Mouse (Mus musculus) forebrain, embryonic 10.5 days (tissue): Measurements from ENCODE around the gene Ddx39. TPM values are rescaled to one million over a fixed set of nuclear protein-coding genes. Genes with fewer than 3 reads are reported as not detected.
A peak's percentile ranks its signal among the peaks of the same experiment; 100 is the strongest.

ENCODE experiments used
- DNase-seq: peaks from one replicate; pipeline ENCODE4 v3.0.0-alpha.2; 2017; ENCODE audit warnings: low spot score; ENCODE audit errors: extremely low spot score
- H3K27ac ChIP-seq: fragments of 300-500 bp; sonication (generic); 2 replicates; pipeline ENCODE4 v1.5.1; 2016; ENCODE audit warnings: mild to moderate bottlenecking
- H3K27me3 ChIP-seq: fragments of 300-500 bp; sonication (generic); 2 replicates; pipeline ENCODE4 v1.6.1; 2016; ENCODE audit warnings: mild to moderate bottlenecking; ENCODE audit not compliant: poor library complexity, severe bottlenecking
- H3K36me3 ChIP-seq: fragments of 300-500 bp; sonication (generic); replicated peaks from 2 replicates; pipeline ENCODE4 v1.6.1; 2016; ENCODE audit warnings: mild to moderate bottlenecking, moderate library complexity
- H3K4me1 ChIP-seq: fragments of 300-500 bp; sonication (generic); 2 replicates; pipeline ENCODE4 v1.6.1; 2016
- H3K4me3 ChIP-seq: fragments of 300-500 bp; sonication (generic); 2 replicates; pipeline ENCODE4 v1.5.1; 2016; ENCODE audit warnings: mild to moderate bottlenecking, moderate library complexity
- H3K9me3 ChIP-seq: fragments of 300-500 bp; sonication (generic); 2 replicates; pipeline ENCODE4 v1.6.1; 2016; ENCODE audit warnings: mild to moderate bottlenecking, moderate library complexity
- WGBS: fragments of 180-500 bp; shearing (Covaris S2); methylation state at CpG from one replicate; pipeline ENCODE4 v1.1.7; 2016; 5-methylcytosine and 5-hydroxymethylcytosine counted together
- microRNA-seq: library from miRNA; unstranded; fragments of <30 nt; microRNA quantifications from one replicate; pipeline ENCODE4, GENCODE M21; 2017
- polyA plus RNA-seq: library from polyadenylated mRNA; unstranded; fragments of >200 nt; fragmentation: Nextera tagmentation; extraction: Ambion mirVana; gene quantifications from 2 replicates; pipeline ENCODE4 v1.2.1, GENCODE M21; 2016

Gene Ddx39
- polyA plus RNA-seq, 1 experiment from 2014 or later = 364 TPM

DNA sequence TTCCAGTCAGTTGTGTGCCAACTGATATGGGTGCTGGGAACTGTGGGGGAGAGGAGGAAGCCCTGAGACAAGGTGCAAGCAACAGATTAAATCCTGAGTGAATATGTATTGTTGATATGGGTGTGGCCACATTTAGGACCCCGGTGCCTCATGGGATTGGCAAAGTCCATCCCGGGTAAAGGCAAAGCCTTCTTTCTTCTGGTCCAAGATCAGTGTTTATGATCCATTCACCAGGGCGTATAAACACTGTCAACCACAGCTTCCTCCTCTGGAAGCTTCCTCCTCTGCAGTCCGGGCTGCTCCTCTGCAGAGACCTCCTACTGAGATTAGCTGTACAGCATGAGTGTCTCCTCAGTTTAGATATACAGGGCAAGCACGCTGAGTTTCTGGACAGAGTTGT lies 53.5 kb downstream of the Ddx39 start:
- peaks cover 22% of the 10 kb centered on the region; the same call in 1 of the 2 replicates for H3K27me3 ChIP-seq

DNA sequence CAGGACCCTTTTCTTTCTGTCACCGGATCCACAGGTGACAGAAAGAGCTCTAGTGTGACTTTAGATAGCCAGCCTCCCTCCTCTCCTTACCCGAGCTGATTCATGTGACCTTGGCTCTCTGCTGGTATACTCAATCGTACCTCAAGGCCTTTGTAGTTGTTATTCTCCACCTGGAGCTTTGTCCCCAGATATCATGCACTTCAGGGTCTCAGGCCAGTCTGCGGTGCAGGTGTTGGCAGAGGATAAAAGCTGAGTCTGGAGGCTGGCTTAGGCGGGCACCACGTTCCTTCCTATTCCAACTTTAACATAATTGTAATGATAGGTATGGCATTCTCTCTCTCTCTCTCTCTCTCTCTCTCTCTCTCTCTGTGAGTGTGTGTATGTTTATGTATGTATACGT lies 54.7 kb downstream of the Ddx39 start:
- Histone ChIP-seq H3K27me3 (peaks cover 32% of the 10 kb centered on the region; the same call in 1 of the 2 replicates), H3K9me3 (peaks cover 8% of the 10 kb centered on the region; the same call in 1 of the 2 replicates), H3K4me3 (no peak overlapping the region), H3K4me1 (peaks cover 13% of the 10 kb centered on the region), H3K36me3 (no peaks in the 10 kb centered on the region), H3K27ac (no peak overlapping the region)
- WGBS = 79% methylated on average over 7 of the region's 7 CpGs
- DNase-seq = no peak

More for the DNA sequence above, 53.5 kb downstream of the Ddx39 start:
- Histone ChIP-seq H3K36me3 (no peaks in the 10 kb centered on the region), H3K27ac (no peak overlapping the region), H3K4me3 (no peak overlapping the region), H3K4me1 (peaks cover 13% of the 10 kb centered on the region), H3K9me3 (peaks cover 8% of the 10 kb centered on the region; the same call in 1 of the 2 replicates)
- DNase-seq = no peak
- 69% methylated on average over 5 of the region's 5 CpGs for WGBS

DNA sequence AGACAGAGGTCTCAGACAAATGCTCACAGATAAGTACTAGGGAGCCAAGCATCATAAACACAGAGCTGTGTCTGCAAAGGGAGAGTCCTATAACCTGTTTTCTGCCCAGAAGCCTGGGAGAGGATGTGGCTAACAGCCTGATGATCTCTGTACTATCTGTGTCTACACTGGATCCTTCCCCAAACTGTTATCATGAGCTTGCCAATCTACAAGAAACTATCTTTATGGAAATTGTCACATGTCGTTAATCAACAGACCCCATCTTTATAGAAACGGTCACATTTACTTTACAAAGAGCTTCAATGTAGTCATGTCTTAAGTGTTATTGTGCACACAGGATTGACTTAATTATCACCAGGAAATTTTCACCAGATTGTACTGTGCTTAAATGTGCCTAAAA lies 55.7 kb downstream of the Ddx39 start:
- DNase-seq = no peak
- H3K9me3 ChIP-seq = peaks cover 8% of the 10 kb centered on the region; the same call in 1 of the 2 replicates
- peaks cover 13% of the 10 kb centered on the region for H3K4me1 ChIP-seq
- H3K36me3 ChIP-seq = no peaks in the 10 kb centered on the region
- no peak overlapping the region for H3K4me3 ChIP-seq
- H3K27ac ChIP-seq = no peak overlapping the region
- WGBS = 88% methylated on average over 2 of the region's 2 CpGs
- peaks cover 36% of the 10 kb centered on the region; the same call in 1 of the 2 replicates for H3K27me3 ChIP-seq

DNA sequence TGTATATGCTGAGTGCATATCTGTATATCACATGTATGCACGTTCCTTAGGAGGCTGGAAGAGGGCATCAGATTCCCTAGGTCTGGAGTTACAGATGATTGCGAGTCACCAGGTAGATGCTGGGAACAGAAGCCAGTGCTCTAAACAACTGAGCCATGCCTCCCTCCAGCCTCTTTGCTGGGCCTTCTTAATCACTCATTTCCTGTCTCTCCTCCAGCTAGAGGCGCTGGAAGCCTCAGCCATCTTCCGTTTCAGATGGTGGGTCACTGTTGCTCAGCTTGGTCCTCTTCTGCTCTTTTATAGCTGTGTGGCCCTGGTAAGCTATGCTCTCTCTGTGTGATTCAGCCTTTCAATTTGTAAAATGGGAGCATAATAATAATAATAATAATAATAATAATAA lies 56.8 kb downstream of the Ddx39 start:
- Histone ChIP-seq H3K4me3 (no peak overlapping the region), H3K36me3 (no peaks in the 10 kb centered on the region), H3K9me3 (peaks cover 4% of the 10 kb centered on the region; the same call in 1 of the 2 replicates), H3K4me1 (peaks cover 13% of the 10 kb centered on the region), H3K27me3 (peaks cover 37% of the 10 kb centered on the region; the same call in 1 of the 2 replicates), H3K27ac (no peak overlapping the region)
- 70% methylated on average over 4 of the region's 4 CpGs for WGBS
- no peak for DNase-seq

DNA sequence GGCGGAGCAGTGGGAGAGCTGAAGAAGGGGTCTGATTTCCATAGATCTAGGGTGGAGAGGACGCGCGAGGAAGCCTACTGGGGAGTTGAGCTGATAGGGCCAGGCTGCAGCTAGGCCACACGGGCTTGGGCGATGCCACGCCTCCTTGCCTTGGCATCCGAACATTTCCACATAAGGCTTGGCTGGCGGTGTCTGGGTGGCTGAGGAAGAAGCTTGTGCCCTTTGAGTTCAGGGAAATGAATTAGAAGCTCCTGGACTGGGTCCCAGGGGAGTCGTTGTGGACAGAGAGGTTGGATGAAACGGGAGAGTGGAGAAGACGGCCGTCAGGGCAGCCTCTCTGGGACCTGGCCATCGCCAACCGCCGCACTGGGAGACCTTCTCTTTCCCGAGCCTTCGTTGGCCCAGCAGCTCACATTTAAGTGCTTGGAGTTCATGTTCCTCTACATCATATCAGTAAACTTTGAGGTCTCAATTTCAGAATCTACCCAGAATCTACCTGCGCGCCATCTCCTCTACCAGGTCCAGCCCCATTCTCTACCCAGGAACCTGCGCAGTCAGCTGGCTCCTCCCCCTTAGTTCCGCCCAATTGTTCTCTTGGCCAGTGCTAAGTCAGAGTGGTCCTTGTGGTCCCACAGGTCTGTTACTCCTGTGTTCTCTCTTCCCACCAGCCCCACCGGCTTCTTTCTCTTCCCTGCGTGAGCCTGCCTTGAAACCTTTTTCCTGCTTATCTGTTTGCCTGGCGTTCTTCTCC lies 57.9 kb downstream of the Ddx39 start:
- no peaks in the 10 kb centered on the region for H3K36me3 ChIP-seq
- peak overlapping the region; percentile 62; the same call in 1 of the 2 replicates for H3K27ac ChIP-seq
- peak overlapping the region; percentile 58 for H3K4me3 ChIP-seq
- peaks cover 37% of the 10 kb centered on the region; the same call in 1 of the 2 replicates for H3K27me3 ChIP-seq
- H3K4me1 ChIP-seq = peaks cover 13% of the 10 kb centered on the region
- 2% methylated on average over 25 of the region's 25 CpGs for WGBS
- H3K9me3 ChIP-seq = no peaks in the 10 kb centered on the region
- peak; percentile 46 for DNase-seq

DNA sequence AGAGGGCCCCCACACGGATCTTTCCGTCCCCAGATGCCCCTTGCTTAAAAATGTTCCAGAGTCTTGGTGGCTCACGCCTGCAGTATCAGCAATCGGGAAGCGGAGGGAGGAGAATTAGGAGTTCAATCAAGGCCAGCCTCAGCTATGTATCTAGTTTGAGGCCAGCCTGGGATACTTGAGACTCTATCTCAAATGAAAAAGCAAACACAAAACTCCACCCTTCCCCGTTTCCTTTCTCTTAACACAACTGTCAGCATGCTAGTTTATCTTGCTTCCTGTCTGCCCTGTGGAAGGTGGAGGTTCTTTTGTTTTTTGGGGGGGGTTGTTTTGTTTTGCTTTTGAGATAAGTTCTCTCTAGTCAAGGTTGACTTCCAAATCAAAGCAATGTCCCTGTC lies 58.5 kb downstream of the Ddx39 start:
- no peaks in the 10 kb centered on the region for H3K36me3 ChIP-seq
- no peaks in the 10 kb centered on the region for H3K9me3 ChIP-seq
- peak overlapping the region; percentile 58 for H3K4me3 ChIP-seq
- peak overlapping the region; percentile 62; the same call in 1 of the 2 replicates for H3K27ac ChIP-seq
- WGBS = 47% methylated on average over 6 of the region's 6 CpGs
- H3K27me3 ChIP-seq = peaks cover 37% of the 10 kb centered on the region; the same call in 1 of the 2 replicates
- no peak for DNase-seq
- H3K4me1 ChIP-seq = peaks cover 13% of the 10 kb centered on the region

DNA sequence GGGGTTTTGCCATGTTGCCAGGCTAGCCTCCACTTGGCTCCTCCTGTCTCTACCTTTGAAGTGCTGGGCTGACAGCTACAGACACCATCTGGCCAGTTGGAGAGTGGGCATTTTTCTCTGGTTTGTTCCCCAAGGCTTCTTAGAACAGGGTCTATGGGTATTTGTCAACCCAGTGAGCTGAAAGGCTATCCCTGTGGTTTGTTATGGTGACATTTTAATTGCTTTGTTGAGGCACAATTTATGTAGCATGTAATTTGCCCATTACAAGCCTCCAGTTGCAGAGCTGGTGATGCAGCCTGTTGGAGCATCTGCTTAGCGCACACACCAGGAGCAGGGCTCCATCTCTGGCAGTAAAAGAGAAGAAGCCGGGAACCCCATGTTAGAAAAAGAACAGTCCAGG lies 59.2 kb downstream of the Ddx39 start:
- Histone ChIP-seq H3K27me3 (peaks cover 38% of the 10 kb centered on the region; the same call in 1 of the 2 replicates), H3K4me1 (peaks cover 13% of the 10 kb centered on the region), H3K27ac (no peak overlapping the region), H3K9me3 (no peaks in the 10 kb centered on the region), H3K36me3 (no peaks in the 10 kb centered on the region), H3K4me3 (no peak overlapping the region)
- 94% methylated on average over 2 of the region's 2 CpGs for WGBS
- no peak for DNase-seq

Small RNA genes lying within 50 kb of the gene (microRNA-seq; reads per million reads assigned to microRNA genes)
- gene Mir1668 = not detected

Other genes with a start within 250 kb of the Ddx39 start
- not detected in 2 replicates for gene Olfr370, start 179.4 kb upstream of the Ddx39 start, polyA plus RNA-seq
- gene Ndufb7, start 148.5 kb upstream of the Ddx39 start, polyA plus RNA-seq = 342 and 357 TPM in 2 replicates
- gene Tecr, start 107.2 kb upstream of the Ddx39 start, polyA plus RNA-seq = 637 and 658 TPM in 2 replicates
- gene Dnajb1, start 107.0 kb upstream of the Ddx39 start, polyA plus RNA-seq = 65.2 and 77.8 TPM in 2 replicates
- 220 and 227 TPM in 2 replicates for gene Gipc1, start 62.5 kb upstream of the Ddx39 start, polyA plus RNA-seq
- gene Ptger1, start 48.5 kb upstream of the Ddx39 start, polyA plus RNA-seq = 0.37 and 0.52 TPM in 2 replicates
- 29.0 and 29.3 TPM in 2 replicates for gene Pkn1, start 16.0 kb upstream of the Ddx39 start, polyA plus RNA-seq
- 8.3 and 9.2 TPM in 2 replicates for gene Adgre5, start 26.1 kb downstream of the Ddx39 start, polyA plus RNA-seq
- gene Adgrl1, start 184.9 kb downstream of the Ddx39 start, polyA plus RNA-seq = 11.1 and 12.5 TPM in 2 replicates
- 0.94 and 1.2 TPM in 2 replicates for gene Gm10644, start 240.0 kb downstream of the Ddx39 start, polyA plus RNA-seq
- 112 and 114 TPM in 2 replicates for gene Asf1b, start 240.3 kb downstream of the Ddx39 start, polyA plus RNA-seq